Mouse (Mus musculus) retina, adult 2 months (tissue): ENCODE data around the gene Lcn2.

Experiments
- DNase-seq: peaks from one replicate; pipeline ENCODE4 v3.0.0-alpha.2; 2012; ENCODE audit warnings: low read depth, low spot score

The Lcn2 gene

DNA sequence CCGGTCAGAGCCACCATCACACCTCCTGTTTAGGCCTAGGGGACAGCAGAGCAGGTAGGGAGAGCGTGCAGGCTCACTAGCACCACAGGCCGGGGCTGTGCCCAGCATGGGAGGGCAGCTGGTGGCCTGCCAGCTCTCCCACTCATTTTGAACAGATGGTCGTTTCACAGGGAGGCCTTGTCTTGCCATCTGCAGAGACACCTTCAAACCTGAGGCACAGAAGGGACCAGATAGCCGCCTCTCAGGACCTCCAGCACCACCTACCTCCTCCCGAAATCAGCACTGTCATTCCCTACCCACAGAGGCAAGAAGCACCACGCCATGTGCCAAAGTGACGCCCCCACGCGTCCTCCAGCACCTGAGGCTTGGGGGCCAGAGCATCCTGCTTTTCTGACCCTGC lies 44.0 kb downstream of the Lcn2 start:
- no peak for DNase-seq

DNA sequence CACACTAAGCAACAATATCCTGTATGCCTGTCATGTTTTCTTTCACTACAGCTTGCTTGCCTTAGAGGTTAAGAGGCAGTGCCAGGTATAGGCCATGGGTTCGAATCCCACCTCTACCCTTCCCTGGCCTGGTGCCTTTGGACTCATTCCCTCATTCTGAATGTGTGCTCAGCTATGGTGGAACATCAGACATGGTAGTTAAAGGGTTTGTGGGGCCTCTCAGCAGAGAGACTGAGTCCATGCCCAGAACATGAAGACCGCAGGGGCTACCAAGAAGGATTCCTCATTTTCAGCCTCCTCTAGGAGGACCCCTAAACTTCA lies 44.7 kb downstream of the Lcn2 start:
- DNase-seq = no peak

DNA sequence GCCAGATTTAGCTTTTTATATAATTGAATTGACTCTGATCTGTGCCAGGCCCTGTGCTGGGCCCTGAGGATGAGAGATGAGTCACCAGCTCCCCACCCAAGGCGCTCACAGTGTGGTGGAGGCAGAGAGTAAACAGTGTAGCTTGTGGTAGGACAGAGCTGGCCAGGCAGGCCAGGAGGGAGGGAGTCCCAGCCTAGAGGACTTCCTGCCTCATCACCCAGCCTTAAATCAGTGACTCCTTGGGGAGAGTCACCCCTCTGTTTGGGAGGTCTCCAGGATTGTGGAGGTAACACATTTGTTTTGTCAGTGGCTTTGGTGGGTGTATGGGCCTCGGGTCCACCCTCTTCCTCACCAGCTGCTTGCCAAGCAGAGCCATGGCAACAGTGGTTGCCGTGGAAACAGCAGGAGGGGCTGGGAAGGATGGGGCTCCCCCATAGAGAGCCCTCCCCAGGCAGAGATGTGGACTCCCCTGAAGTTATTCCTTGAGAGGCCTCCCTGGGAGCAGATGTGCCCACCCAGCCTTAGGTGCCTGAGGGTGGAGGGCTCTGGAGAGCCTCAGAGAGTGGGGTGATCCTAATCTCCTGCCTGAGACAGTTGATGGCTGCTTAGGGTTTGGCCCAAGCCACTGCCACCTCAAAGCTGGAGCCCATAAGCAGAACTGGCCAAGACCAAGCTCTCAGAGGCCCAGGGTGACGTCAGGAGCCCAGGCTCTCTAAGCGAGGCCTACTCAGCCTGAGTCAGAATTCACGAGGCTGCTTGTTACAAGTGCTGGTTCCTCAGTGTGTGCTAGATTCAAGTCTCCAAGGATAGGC lies 45.3 kb downstream of the Lcn2 start:
- no peak for DNase-seq

DNA sequence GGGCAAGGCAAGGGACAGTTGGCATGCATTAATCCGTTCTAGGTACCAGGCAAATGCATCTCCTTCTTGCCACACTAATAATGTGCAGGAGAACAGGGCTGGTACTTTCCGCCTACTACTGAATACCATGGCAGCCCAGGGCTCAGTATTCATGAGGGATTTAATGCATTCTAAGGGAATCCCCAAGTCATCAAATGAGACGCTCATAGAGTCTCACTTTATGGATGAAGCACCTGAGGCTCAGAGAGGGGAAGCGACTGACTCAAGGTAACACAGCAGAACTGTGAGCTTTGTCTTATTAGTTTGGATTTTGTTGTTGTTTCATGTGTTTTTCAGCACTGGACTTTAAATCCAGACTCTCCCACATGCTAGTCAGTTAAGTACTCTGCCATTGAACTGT lies 46.0 kb downstream of the Lcn2 start:
- no peak for DNase-seq

DNA sequence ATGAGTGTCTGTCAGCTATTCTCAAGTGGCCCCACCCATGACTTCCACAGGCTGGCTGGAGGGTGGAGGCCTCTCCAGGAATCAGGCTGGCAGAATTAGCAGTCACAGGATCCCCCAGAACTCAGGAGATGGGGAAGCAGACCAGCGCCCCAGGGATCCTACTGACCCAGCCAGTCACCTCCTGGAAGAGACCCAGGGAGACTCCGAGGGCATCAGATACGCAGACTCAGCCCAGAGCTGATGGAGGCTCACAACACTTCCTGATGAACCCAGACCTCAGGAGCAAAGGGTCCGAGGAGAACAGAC lies 46.5 kb downstream of the Lcn2 start:
- no peak for DNase-seq

DNA sequence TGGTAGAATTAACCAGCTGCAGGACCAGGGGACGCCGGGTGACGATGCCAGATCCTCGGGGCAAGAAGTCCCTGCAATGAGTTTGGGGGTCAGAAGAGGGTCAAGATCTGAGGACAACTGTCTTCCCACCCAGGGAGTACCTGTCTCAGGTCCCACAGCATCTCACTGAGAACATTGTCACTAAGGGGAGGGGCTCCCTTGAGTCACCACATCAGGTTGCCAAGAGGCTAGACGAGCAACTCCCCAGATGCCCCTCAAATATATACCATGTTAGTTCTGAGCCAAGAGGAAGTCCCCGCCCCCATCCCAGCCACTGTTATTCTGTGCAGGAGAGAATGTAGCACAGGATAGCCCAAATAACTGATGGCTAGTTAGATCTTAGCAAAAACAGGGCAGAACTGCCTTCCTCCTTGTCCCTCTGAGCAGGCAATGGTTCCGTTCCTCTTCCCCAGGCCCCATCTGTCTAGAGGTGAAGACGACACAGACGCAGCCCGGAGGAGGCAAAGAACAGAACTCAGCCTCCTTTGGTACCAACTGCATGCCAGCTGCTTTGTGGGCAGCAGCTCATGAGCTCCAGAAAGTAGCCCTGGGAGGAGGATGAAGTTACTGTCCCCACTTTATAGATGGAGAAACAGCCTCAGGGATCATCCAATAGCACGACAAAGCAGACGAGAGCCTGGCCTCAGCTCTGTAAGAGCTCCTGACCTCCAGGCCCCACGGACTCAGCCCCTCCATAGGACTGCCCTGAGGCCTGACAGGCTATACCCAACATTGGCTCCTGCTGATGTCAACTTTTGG lies 47.0 kb downstream of the Lcn2 start:
- no peak for DNase-seq

DNA sequence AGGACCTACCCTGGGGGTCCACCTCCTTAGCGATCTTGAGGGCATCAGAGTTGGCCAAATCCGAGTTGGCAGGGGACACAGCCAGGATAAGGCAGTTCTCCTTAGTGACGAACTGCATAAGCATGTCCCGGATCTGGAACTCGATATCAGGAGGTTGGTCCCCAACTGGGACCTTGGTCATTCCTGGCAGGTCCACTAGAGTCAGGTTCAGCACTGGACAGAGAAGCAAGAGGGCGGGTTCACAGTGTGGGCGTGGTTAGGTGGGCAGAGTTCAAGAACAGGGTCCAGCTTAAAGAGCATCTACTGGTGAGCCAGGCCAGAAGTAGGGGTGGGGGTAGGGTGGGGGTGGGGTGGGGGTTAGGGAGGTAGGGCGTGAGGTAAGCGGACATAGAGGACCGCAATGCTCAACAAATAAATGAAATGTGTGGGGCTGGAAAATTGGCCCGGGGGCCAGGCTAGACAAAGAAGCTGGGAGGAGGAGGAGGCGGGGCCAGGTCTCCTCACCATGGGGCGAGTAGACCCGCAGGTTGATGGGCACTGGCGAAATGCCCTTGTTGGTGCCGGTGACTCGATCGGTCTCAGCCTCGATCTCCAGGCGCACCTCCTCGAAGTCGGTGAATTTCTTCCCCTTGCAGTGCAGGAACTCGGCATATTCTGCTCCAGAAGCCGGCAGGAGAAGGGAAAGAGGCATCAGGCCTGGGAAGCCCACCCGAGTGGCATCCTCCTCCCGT lies 48.0 kb downstream of the Lcn2 start:
- DNase-seq = no peak

DNA sequence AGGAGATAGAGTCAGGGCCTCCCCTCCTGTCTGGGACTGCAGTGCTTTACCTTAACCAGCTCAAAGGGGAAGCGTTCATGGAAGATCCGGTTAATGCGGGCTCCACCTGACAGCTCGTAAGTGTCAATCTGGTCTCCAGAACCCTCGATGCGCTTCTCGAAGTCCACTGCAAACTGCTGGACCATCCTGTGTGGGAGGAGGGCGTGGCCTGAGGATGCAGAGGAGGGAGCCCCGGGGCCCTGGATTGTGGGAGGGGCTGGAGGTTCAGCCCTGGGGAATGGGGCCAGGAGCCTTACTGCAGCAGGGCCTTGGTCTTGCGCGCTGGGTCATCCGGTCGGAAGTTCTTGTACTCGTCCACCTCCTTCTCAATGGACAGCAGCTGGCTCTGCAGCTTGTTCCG lies 52.2 kb downstream of the Lcn2 start:
- DNase-seq = no peak
